Mouse (Mus musculus) testis, adult 2 months (tissue): ENCODE measurements around the gene Zfp827.

Experiments used
- CTCF ChIP-seq: fragments of 200-500 bp; IDR thresholded peaks from 2 replicates; pipeline ENCODE4 v1.5.1; 2012; ENCODE audit warnings: low read depth, mild to moderate bottlenecking, inconsistent platforms, low read length, moderate library complexity; ENCODE audit not compliant: control insufficient read depth, insufficient read depth, insufficient replicate concordance
- POLR2A ChIP-seq: fragments of 200-500 bp; IDR thresholded peaks from 2 replicates; pipeline ENCODE4 v1.6.1; 2012; ENCODE audit warnings: low read depth, mild to moderate bottlenecking, inconsistent platforms, low read length, moderate library complexity; ENCODE audit not compliant: control insufficient read depth

- no peak for TF ChIP-seq CTCF
- TF ChIP-seq POLR2A, result no peak
These were observed 130.1 kb downstream of the Zfp827 start for GRCm38 (mm10) chr8:79158357-79158756.
